In the genomic region with DNA sequence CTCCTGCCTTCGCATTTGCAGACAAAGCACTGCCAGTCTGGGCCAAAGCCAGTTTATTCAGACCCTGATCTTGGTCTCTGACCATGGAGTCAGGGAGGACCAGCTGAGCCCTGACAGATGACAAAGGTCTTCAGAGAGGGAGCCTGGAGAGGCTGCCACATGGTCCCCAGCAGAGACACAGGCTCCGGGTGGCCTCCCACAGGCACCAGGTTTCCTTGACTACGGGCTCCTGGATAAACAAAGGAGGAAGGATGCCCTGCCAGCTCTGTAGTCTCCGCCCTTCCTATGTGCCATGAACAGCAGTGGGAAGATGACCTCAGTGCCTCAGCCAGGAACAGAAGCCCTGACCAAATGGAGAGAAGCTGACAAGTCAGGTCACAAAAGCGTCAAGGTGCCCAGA, we compare ENCODE assay signal across 10 mouse cellular contexts. TPM values are rescaled to one million over a fixed set of nuclear protein-coding genes. Genes with fewer than 3 reads are reported as not detected.
DNase-seq lines count a peak whose midpoint lies in the region; ATAC-seq lines count a peak whose summit lies in the region.
"Had no signal": no experiment of that assay in that cellular context is flagged by ENCODE, and none has a peak within 500 bp of the region (broad histone marks: within the 10 kb centered on the region; RNA-seq: fewer than 3 reads in every experiment).

No protein-coding gene starts in this region.

- no peaks in the 10 kb centered on the region for H3K27me3 ChIP-seq in hindbrain, embryonic 13.5 days
- no peaks in the 10 kb centered on the region for H3K27me3 ChIP-seq in midbrain, embryonic 16.5 days (ENCODE audit: control insufficient read depth, insufficient read depth, low read depth, low read length)

- no peak overlapping the region for H3K4me3 ChIP-seq in hindbrain, embryonic 13.5 days
- no peak overlapping the region for H3K4me3 ChIP-seq in midbrain, embryonic 16.5 days (ENCODE audit: low read depth, low read length)
- H3K4me3 ChIP-seq: erythroblast, embryonic 14.5 days had no signal

- intact Hi-C loops in gastrocnemius, postnatal 14 days (cut with DNase I; ENCODE audit: low total_unique reads): no loop called here

- no peak overlapping the region for H3K4me2 ChIP-seq in hindbrain, embryonic 13.5 days
- no peak overlapping the region for H3K4me2 ChIP-seq in midbrain, embryonic 16.5 days (ENCODE audit: low read length)

- H3K4me1 ChIP-seq in hindbrain, embryonic 13.5 days (replicated peaks): peaks cover 22% of the 10 kb centered on the region
- H3K4me1 ChIP-seq in midbrain, embryonic 16.5 days (ENCODE audit: control insufficient read depth, insufficient read depth, low read length): peaks cover 3% of the 10 kb centered on the region; the same call in 1 of the 2 replicates

- no peaks in the 10 kb centered on the region for H3K9me3 ChIP-seq in hindbrain, embryonic 13.5 days
- no peaks in the 10 kb centered on the region for H3K9me3 ChIP-seq in midbrain, embryonic 16.5 days (replicated peaks; ENCODE audit: control insufficient read depth, low read length, poor library complexity, severe bottlenecking)

- H3K9ac ChIP-seq in hindbrain, embryonic 13.5 days: no peak overlapping the region
- no peak overlapping the region for H3K9ac ChIP-seq in midbrain, embryonic 16.5 days (ENCODE audit: low read depth, low read length)
- H3K9ac ChIP-seq: liver, embryonic 14.5 days had no signal

- WGBS in hindbrain, embryonic 13.5 days: 32% methylated on average over 5 of the region's 5 CpGs
- 45% methylated on average over 5 of the region's 5 CpGs for WGBS in midbrain, embryonic 16.5 days

- DNase-seq in layer of hippocampus, adult 18-20 months (ENCODE audit: low spot score in 2 of 2): peak; percentile 37 to 66
- no peak for DNase-seq in layer of hippocampus, postnatal 14 days (ENCODE audit: low spot score in 2 of 2)
- DNase-seq in cerebellum, postnatal 10 days: peak; percentile 72 to 83
- DNase-seq in left cerebral cortex, adult 18-20 months (ENCODE audit: low spot score in 2 of 2): no peak
- DNase-seq in gastrocnemius, postnatal 14 days: no peak
- no peak for DNase-seq in adipocyte (ENCODE audit: low spot score)

- peak overlapping the region; percentile 63 for H3K27ac ChIP-seq in hindbrain, embryonic 13.5 days
- H3K27ac ChIP-seq in midbrain, embryonic 16.5 days (ENCODE audit: low read length): 0 out of 2 replicates have a peak overlapping the region, but pooled peaks have one; percentile 5
- H3K27ac ChIP-seq: liver, embryonic 14.5 days had no signal

- ATAC-seq in hindbrain, embryonic 13.5 days (ENCODE audit: low FRiP score): peak; percentile 72; the same call in 1 of the 2 replicates
- ATAC-seq in midbrain, embryonic 16.5 days: peak; percentile 64

- peaks cover 81% of the 10 kb centered on the region for H3K36me3 ChIP-seq in hindbrain, embryonic 13.5 days
- H3K36me3 ChIP-seq in midbrain, embryonic 16.5 days (ENCODE audit: control insufficient read depth, insufficient read depth, low read length): peaks cover 50% of the 10 kb centered on the region

RNA-seq across cellular contexts. Expression of gene Atp1a1, which starts 27.1 kb away (rescaled TPM):
- total RNA-seq in layer of hippocampus, adult 18-20 months (2021): 100 to 1,000 TPM; 518 to 527 TPM
- total RNA-seq in layer of hippocampus, postnatal 14 days (2021): 100 to 1,000 TPM; 455 to 471 TPM
- polyA plus RNA-seq in hindbrain, embryonic 13.5 days (2015; fragmentation: Nextera tagmentation; extraction: Ambion mirVana): 44.2 and 50.4 TPM in 2 replicates
- polyA plus RNA-seq in midbrain, embryonic 16.5 days (2015; fragmentation: Nextera tagmentation; extraction: Ambion mirVana): 58.4 and 61.3 TPM in 2 replicates
- total RNA-seq in left cerebral cortex, adult 18-20 months (2021): 1,000 to 10,000 TPM; 1,009 to 1,025 TPM
- 10 to 100 TPM; 54.3 to 64.5 TPM for total RNA-seq in gastrocnemius, postnatal 14 days (2021)

Comparison
In these comparisons a context has a peak if more than half of its experiments do, and no peak if none do; other contexts are left out.
1. DNase-seq: peak in layer of hippocampus, adult 18-20 months (2 of 2) and cerebellum, postnatal 10 days (2 of 2); none in layer of hippocampus, postnatal 14 days (0 of 2), left cerebral cortex, adult 18-20 months (0 of 2), gastrocnemius, postnatal 14 days (single experiment) and adipocyte (single experiment).
2. RNA of gene Atp1a1, which starts 27.1 kb away (total RNA-seq): 1,009 to 1,025 TPM in left cerebral cortex, adult 18-20 months, 518 to 527 TPM in layer of hippocampus, adult 18-20 months and 455 to 471 TPM in layer of hippocampus, postnatal 14 days; 54.3 to 64.5 TPM in gastrocnemius, postnatal 14 days; every median in the first group is over 4 times any median in the second.